Mouse (Mus musculus): ENCODE results near the gene Abcc9. TPM values are rescaled to one million over a fixed set of nuclear protein-coding genes. Genes with fewer than 3 reads are reported as not detected.

The Abcc9 gene
- total RNA-seq, 2 experiments from 2014 or later, result not detected

DNA sequence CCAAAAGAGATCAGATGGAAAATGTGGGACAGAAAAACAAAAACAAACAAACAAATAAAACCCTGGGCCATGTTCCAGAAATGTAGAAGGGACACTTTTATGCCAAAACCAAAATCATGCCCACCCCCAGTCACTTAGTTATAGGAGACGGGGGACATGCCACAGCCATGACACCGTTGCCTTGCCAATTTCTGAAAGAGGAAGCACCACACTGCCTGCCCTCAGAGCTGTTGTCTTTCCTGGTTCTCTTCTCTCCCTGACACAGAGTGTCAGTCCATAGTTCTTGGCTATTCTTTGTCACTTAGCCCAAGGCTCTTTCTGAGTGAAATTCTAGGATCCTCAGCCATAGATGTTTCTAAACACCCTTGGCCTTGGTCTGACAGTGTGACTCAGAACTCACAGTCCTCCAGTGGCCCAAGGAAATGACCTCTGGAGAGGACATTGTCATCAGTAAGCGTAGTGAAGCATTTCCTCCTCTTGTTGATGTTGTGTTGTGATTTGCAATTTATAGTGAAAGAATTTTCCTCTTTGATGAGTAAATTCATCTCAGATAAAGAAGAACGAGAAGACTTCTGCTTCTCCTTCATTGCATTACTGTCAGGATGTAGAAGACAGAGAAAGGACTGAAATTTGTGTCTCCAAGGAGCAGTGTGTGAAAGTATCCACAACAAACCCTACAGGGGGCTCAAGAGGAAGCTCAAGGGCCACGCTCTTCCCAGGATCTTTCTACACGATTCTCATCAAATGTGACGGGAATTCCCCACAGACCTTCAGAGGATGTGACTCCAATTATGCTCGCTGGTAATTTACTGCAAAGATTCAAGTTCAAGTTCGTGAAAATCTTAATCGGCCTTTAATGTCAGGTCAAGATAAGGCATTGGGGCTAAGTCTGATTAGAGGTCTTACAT is 143.1 kb downstream of the Abcc9 start:
- peak; percentile 52 for ATAC-seq (replicated peaks; ENCODE audit: poor library complexity, severe bottlenecking)

DNA sequence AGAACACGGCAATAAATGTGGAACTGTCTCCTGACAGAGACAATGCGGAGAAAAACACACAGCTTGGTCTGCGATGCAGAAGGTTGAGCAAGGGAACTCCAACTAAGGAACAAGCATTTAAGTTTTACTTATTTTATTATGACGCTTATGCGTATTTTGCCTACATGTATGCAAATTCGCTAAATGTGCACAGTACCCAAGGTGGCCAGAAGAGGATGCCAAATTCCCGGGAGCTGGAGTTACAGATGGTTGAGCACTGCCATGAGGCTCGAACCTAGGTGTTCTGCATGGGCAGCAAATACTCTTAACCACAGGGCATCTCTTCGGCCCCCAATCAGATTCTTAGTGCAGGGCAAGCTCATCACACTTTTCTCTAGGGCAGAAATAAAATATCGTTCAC is 144.0 kb downstream of the Abcc9 start:
- ATAC-seq (replicated peaks; ENCODE audit: poor library complexity, severe bottlenecking), result no peak

DNA sequence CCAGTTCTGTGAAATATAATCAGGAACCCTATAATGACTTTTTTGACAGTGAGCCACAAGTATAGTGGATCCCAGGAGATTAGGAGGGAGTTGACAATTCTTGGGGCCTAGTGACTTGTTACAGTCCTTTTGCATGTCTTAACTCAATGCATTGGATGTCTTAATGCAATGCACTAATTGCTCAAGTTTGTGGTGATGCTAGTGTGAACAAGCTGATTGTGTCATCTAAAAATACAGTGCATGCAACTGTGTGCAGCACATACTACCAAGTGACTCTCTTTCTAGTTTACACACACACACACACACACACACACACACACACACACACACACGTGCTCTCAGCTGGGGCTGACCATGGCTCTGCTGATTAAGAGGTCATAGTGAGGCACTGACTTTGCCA is 146.1 kb downstream of the Abcc9 start:
- ATAC-seq (replicated peaks; ENCODE audit: poor library complexity, severe bottlenecking), result peak; percentile 72

DNA sequence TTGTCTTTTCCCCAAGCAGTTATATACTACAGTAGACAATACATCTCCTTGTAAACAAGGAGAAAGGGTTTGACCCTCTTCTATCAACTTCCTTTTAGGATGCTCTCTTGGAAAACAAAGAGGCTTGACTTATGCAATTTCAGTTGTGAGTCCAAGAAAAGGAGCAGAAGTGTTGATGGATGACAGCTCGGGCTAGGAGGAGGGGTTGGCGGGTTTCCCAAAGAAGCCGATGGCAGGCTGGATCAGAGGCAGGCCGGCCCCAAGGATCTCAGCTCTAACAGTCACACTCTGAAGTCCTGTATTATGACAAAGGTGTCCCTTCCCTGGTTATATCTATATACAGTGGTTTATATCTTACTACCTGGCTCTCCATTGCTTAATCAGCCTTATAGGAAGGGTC is 150.6 kb downstream of the Abcc9 start:
- ATAC-seq (replicated peaks; ENCODE audit: poor library complexity, severe bottlenecking), result no peak

DNA sequence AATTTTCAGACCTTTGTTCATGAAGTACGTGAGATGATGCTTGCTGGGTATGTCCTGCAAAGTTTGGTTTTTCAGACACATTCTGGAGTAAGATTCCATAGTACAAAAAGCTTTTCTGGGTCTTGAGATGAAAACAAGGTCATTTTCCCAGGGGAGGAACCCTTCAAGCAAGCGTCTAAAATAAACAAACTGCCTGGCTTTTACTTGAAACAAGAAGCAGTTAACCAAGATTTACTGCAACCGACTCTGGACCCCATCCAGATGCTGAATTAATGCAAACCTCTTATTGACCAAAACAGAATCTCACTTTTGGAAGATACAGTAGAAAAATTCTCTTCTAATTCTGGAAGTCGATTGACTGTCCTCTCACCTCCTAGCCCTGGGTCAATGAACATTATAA is 151.2 kb downstream of the Abcc9 start:
- no peak for ATAC-seq (replicated peaks; ENCODE audit: poor library complexity, severe bottlenecking)

DNA sequence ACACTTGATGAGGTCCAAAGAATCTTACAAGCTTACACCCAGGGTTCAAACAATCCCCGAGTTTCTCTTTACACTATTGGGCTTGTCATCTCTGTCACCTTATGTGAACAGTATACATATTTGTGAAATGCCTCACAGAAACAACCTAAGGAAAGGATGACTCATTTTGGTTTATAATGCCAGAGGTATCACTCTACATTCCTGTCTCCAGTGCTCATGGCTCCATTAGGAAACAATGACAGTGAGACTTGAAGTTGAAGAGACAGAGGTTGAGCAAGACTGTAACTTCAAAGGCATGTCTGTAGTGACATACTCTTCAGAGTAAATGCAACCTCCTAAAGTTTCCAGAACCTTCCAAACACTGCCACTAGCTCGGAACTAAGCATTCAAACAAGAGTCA is 153.7 kb downstream of the Abcc9 start:
- no peak for ATAC-seq (replicated peaks; ENCODE audit: poor library complexity, severe bottlenecking)

DNA sequence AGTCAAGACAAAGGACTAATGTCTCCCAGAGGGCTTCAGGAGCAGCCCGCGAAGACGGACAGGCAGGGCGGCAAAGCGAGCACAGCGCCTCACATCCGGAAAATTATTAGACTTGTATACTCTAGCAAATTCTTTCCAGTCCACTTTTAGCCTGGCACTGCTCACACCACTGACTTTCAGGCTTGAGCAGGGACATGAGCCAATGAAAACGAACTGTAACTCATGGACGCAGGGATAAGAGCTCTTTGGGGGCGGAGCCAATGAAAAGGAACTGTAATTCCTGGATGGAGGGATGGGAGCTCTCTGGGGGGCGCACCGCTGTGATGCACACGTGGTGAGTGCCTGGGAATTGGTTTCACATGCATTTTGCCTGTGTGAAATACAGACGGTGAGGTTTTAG is 157.0 kb downstream of the Abcc9 start:
- ATAC-seq (replicated peaks; ENCODE audit: poor library complexity, severe bottlenecking), result peak; percentile 22; the same call in 1 of the 2 replicates

DNA sequence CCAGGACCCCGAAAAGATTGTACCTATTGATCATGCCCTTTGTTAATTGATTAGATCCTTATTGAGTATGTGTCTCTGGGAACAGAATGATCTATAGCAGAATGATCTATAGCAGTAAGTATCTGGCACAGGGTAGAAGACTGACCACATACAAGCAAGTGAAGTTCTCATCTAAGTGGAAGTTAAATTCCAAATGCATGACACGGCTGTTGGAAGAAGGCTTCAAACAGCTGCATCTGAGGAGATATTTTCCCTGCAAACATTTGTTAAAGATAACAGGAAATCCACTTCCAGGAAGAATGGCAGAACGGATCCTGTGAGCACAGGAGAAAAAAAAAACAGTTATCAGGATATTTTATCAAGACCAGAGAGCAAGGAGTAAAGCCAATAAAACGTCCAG is 158.5 kb downstream of the Abcc9 start:
- no peak for ATAC-seq (replicated peaks; ENCODE audit: poor library complexity, severe bottlenecking)

DNA sequence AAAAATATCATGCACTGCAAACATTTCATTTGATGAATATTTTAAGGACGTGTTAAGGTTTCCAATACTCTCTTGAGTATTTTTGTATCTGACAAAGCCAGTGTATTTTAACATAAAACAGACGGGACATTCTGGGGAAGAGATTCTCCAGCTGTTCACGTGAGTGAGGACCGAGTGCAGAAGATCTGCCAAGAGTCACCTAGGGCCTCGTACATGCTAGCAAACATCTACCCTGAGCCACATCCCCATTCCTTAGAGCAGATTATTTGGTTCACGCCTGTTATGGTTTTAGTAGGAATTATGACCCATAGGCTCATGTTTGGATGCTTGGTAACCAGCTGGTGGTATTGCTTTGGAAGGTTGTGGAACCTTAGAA is 159.3 kb downstream of the Abcc9 start:
- ATAC-seq (replicated peaks; ENCODE audit: poor library complexity, severe bottlenecking), result no peak

DNA sequence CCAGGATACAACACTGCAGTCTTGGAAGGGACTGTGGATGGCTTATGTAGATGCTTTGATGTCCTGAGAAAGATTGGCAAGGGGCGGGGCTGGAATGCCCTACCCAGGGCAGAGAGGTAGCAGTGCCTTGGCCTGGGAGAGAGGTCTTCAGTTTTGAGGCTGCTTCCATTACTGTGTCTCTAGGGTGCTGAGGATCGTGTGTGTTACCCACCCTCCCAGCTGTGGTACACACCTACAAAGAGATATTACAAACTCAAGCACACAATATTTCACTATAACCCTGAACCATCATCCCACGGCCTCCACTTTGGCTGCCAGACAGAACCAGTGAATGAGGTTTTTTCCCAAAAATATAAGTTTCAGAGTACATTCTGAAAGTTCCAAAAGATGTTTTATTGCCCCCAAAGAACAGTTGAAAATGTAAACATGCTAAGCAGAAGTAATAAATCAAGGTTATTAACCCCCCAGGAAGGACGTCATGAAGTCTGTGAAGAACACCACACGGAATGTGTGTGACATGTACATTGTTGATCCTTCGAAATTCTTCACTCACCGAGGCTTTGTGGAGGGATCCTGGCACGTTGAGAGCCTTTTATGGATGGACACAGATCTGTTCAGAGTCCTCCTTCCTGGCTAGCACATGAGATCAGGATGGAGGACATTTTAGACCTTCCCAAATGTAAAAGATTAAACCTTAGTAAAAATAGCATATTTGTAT is 159.9 kb downstream of the Abcc9 start:
- ATAC-seq (replicated peaks; ENCODE audit: poor library complexity, severe bottlenecking), result no peak

DNA sequence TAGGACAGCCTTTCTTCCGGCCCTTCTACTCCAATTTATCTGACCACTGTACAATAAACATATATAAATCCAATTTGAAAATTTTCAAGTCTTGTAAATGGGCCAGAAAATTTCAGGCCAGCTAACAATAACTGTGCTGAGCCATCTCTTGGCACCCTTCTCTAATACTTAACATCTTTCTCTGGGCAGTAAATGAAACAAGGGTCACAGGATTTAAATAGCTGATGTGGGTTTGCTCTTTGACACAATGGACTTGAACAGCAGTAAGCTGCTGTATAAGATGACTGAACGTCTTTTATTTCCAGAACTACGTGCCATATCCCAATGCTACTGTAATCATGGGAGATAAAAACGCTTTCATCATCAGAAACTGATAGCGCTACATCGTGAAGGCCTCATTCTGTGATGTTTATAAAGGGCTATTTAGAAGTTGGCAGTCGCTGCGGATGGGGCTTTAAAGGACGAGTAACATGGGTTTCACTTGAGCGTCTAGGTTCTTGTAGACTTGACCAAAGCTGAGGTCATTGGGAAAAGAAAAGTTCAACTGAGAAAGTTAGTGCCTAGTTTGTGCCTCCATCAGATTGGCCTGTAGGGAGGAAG is 161.5 kb downstream of the Abcc9 start:
- ATAC-seq (replicated peaks; ENCODE audit: poor library complexity, severe bottlenecking), result no peak

DNA sequence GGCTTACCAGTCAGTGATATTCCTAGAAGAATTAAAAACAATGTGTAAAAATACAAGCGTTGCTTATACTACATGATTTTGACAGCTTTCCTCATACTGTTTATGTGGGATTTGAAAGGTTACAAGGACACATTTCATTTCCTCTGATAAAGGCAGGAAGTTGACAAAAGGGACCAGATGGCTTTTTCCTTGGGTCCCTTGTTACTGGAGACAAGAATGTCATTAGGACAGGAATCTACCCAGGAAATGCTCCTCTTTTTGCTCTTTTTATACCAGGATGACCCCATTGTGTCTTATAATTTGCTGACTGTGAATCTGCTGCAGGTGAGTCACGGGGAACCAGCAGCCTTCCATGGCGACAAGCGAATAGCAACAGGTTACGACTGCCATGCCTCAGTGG is 162.0 kb downstream of the Abcc9 start:
- ATAC-seq (replicated peaks; ENCODE audit: poor library complexity, severe bottlenecking), result no peak

DNA sequence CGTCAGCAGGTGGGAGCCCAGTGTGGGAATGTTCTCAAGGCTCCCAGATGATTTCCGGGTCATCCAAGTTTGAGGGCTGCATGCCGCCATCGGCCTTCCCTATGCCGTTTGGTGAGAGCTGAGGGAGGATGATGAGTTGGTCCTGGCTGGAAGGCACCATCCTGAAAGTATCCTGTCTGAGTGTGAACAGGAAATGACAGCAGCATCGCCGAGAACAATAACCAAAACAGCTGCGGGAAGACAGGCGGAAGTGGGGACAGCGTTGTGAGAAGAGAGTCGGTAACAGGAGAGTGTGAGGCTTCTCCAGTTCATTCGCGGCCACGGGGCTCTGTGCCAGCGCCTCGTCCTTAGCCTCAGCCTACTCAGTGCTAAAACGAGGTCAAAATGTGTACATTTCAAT is 163.6 kb downstream of the Abcc9 start:
- peak; percentile 53 for ATAC-seq (replicated peaks; ENCODE audit: poor library complexity, severe bottlenecking)

Other genes starting within 250 kb of the Abcc9 start
- gene Gys2, start 229.2 kb downstream of the Abcc9 start, total RNA-seq (2014; fragmentation: Nextera tagmentation), result not detected in 2 replicates
- not detected in 2 replicates for gene Gys2, start 229.2 kb downstream of the Abcc9 start, total RNA-seq (2017)
- 64.1 and 67.3 TPM in 2 replicates for gene Ldhb, start 194.4 kb downstream of the Abcc9 start, total RNA-seq (2014; fragmentation: Nextera tagmentation)
- gene Ldhb, start 194.4 kb downstream of the Abcc9 start, total RNA-seq (2017), result 41.2 and 42.4 TPM in 2 replicates
- not detected in 2 replicates for gene Kcnj8, start 130.7 kb downstream of the Abcc9 start, total RNA-seq (2014; fragmentation: Nextera tagmentation)
- gene Kcnj8, start 130.7 kb downstream of the Abcc9 start, total RNA-seq (2017), result not detected in 2 replicates
- gene Cmas, start 54.4 kb upstream of the Abcc9 start, total RNA-seq (2014; fragmentation: Nextera tagmentation), result 61.7 and 65.1 TPM in 2 replicates
- 68.3 and 87.5 TPM in 2 replicates for gene Cmas, start 54.4 kb upstream of the Abcc9 start, total RNA-seq (2017)
- gene Sult6b2, start 102.2 kb upstream of the Abcc9 start, total RNA-seq (2014; fragmentation: Nextera tagmentation), result not detected in 2 replicates
- not detected in 2 replicates for gene Sult6b2, start 102.2 kb upstream of the Abcc9 start, total RNA-seq (2017)